Mouse (Mus musculus) G1E-ER4 (cell line): ENCODE data around the gene Gm10188. TPM values are rescaled to one million over a fixed set of nuclear protein-coding genes. Genes with fewer than 3 reads are reported as not detected.

Source experiments
- GATA1 ChIP-seq: IDR thresholded peaks from one replicate; pipeline ENCODE4 v1.8.0; 2012; ENCODE audit warnings: low read length, inconsistent platforms
- polyA plus RNA-seq: library from polyadenylated mRNA; stranded (reverse); fragments of >175 nt; gene quantifications from 2 replicates; pipeline ENCODE4 v1.2.3, GENCODE M21; 2012

The Gm10188 gene
- polyA plus RNA-seq, 1 experiment = not detected

GRCm38 (mm10) chr1:132202771-132203170 lies 26.8 kb downstream of the Gm10188 start:
- no peak for TF ChIP-seq GATA1

- TF ChIP-seq GATA1 = no peak
These were observed 27.6 kb downstream of the Gm10188 start for GRCm38 (mm10) chr1:132201936-132202335.

- no peak for TF ChIP-seq GATA1
These were observed 28.1 kb downstream of the Gm10188 start for GRCm38 (mm10) chr1:132201511-132201860.

GRCm38 (mm10) chr1:132200562-132201510 lies 28.7 kb downstream of the Gm10188 start:
- TF ChIP-seq GATA1 = no peak

GRCm38 (mm10) chr1:132199934-132200333 lies 29.6 kb downstream of the Gm10188 start:
- TF ChIP-seq GATA1 = no peak

GRCm38 (mm10) chr1:132199244-132199643 lies 30.3 kb downstream of the Gm10188 start:
- TF ChIP-seq GATA1 = no peak

- TF ChIP-seq GATA1 = no peak
These were observed 31.0 kb downstream of the Gm10188 start for GRCm38 (mm10) chr1:132198401-132199071.

GRCm38 (mm10) chr1:132197666-132198065 lies 31.9 kb downstream of the Gm10188 start:
- TF ChIP-seq GATA1 = no peak

GRCm38 (mm10) chr1:132196337-132196736 lies 33.2 kb downstream of the Gm10188 start:
- TF ChIP-seq GATA1 = no peak

GRCm38 (mm10) chr1:132195681-132196080 lies 33.9 kb downstream of the Gm10188 start:
- TF ChIP-seq GATA1 = no peak

GRCm38 (mm10) chr1:132195100-132195499 lies 34.5 kb downstream of the Gm10188 start:
- no peak for TF ChIP-seq GATA1

GRCm38 (mm10) chr1:132194624-132195023 lies 34.9 kb downstream of the Gm10188 start:
- no peak for TF ChIP-seq GATA1

GRCm38 (mm10) chr1:132193806-132194205 lies 35.8 kb downstream of the Gm10188 start:
- TF ChIP-seq GATA1 = no peak

GRCm38 (mm10) chr1:132191786-132192680 lies 37.5 kb downstream of the Gm10188 start:
- TF ChIP-seq GATA1 = no peak

GRCm38 (mm10) chr1:132191093-132191785 lies 38.3 kb downstream of the Gm10188 start, which contains the start of the genes Lemd1 and AC124108.1:
Lemd1 (plus strand) TSS chr1:132191431.
AC124108.1 (plus strand) TSS chr1:132191457.
- TF ChIP-seq GATA1 = no peak
